Mouse (Mus musculus): ENCODE data around the gene Olfr692. TPM values are rescaled to one million over a fixed set of nuclear protein-coding genes. Genes with fewer than 3 reads are reported as not detected.

Gene Olfr692
- not detected for polyA plus RNA-seq (2017; shearing (Covaris generic))

DNA sequence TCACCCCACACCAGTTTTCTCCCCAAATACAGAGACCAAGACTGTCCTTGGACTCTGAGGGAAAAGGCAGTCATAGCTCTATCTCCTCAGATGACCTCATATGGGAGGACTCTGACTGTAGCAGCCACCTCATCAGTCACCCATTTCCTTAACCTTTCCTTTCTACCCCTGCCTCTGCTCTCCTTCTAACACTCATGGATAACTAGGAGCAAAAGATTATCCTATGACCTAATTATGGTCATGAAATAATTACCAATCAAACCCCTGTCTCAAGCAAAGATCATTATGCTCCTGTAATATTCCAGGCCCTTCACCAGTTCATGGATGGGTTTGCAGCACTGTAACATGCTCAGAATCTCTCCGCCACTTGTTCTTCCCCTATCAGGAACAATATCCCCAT is at the start of gene Olfr692:
Olfr692 (plus strand) TSS at position 301 of the 400 bp plus-strand sequence.

DNA sequence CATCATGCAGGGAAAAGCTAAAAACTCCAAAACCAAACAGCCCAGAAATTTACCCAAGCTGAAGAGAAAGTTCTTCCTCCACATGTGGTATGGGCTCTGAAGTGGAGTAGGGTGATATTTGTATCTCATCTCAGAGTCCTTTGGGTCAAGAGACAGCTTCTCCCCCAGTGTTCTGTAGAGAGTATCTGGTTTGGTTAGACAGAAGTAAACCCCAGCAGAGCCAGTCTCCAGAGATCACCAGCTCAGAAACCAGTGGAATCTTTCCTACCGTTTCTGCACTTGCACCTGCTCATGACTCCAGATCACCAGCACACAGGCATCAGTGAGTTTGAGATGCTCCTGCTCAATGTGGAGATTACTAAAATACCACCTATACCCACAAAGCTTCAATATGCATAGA is 34.0 kb upstream of the Olfr692 start, which contains the start of gene Olfr690:
Olfr690 (minus strand) TSS at position 101 of the 400 bp plus-strand sequence.

DNA sequence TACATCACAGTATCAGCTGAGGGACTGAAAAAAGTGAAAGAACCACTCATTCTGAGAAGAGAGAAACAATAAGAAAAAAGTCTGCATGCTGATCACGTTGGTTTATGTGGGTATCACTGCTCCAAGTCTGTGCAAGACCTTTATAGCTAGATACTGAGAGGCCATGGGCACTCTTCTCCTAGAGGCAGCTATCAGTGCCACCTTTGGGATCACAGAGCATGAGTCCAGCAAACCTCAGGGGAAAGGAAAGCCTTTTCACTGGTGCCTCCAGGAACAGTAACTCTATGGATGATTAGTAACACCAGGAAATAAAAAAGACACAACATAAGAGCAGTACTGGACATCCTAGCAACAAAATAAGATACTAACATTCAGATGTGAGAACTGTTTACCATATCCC is 25.9 kb upstream of the Olfr692 start, which contains the start of gene Olfr691:
Olfr691 (minus strand) TSS at position 101 of the 400 bp plus-strand sequence.

DNA sequence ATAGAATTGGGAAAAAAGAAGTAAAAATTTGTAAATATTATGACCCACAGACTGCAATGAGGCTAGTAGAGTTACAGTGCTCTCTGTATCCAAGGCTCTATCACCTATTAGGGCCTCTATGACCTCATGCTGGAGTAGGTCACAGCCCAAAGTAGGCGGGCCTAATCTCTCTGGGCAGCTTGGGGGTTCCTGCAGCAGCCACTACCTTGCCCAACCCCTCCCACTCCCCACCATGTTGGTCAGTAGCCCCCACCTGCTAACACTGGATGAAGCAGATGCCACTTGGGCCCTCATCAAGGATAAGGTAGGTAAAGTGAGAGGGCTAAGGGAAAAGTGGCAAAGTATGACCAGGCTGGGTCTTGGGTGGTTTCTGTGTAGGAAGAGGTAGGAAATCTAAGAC is 6.8 kb downstream of the Olfr692 start, which contains the start of gene Gm5901:
Gm5901 (plus strand) TSS at position 173 of the 400 bp plus-strand sequence.

DNA sequence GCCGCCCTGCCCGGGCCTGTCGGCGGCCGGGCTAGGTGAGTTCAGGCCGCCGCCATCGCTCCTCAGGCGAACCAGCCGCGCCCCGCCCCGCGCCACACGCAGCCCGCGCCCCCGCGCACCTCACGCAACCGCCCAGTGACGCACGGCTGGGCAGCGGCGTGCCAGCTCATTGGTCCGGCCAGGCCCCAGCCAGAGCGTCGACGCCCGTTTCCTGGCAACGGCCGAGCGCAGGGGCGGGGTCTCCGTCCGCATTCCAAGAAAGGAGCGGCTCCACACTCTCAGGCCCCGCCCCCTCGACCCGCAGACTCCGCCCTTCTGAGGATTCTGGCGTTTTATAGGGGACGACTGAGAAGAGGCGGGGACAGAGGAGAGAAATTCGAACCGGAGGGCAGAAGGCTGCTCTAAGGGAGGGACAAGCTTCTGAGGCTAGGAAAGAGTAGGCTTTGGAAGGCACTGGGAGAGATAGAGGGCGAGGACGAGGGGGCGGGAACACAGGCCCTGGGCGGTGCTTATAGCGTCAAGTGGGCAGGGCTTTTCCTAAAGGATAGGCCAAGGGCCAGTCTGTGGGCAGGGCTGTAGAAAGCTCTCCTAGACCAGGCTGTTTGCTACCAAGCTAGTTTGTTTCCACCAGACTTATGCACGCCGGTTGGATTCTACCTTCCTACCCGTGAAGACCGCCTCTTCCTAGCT is 32.0 kb downstream of the Olfr692 start, which contains the start of gene Fam160a2:
Fam160a2 (minus strand) TSS at position 120 of the 690 bp plus-strand sequence.

DNA sequence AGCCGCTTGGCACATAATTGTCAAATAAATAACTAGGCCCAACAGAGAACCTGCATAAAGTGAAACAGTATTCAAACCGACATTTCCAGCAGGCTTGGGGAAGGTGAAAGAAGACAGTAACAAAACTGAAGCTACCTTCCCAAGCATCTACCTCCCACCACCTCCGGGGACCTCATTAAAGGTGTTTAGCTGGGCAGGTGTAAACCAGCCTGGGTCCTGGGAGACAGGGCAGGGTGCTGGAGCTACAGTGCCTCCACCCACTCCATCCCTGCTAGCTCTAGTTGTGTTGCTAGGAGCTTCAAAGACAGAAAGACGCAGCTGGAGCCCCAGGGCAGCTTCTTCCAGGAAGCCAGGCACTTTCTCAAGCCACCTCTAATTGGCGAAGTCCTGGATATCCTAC is 36.2 kb downstream of the Olfr692 start, which contains the start of gene Cnga4:
Cnga4 (plus strand) TSS at position 301 of the 400 bp plus-strand sequence.

Other genes starting within 250 kb of the Olfr692 start
- not detected for gene Olfr683, start 221.2 kb upstream of the Olfr692 start, polyA plus RNA-seq (2017; shearing (Covaris generic))
- not detected for gene Olfr684, start 204.6 kb upstream of the Olfr692 start, polyA plus RNA-seq (2017; shearing (Covaris generic))
- under 1 TPM in 1 of 2 experiments, not detected in 1; 0.05 TPM for gene Olfr685, start 182.2 kb upstream of the Olfr692 start, polyA plus RNA-seq (2017; shearing (Covaris generic))
- not detected for gene Olfr686, start 160.7 kb upstream of the Olfr692 start, polyA plus RNA-seq (2017; shearing (Covaris generic))
- gene Olfr688, start 80.1 kb upstream of the Olfr692 start, polyA plus RNA-seq (2017; shearing (Covaris generic)), result not detected
- gene Olfr689, start 57.1 kb upstream of the Olfr692 start, polyA plus RNA-seq (2017; shearing (Covaris generic)), result under 1 TPM; 0.04 to 0.47 TPM
- gene Olfr690, start 34.1 kb upstream of the Olfr692 start, polyA plus RNA-seq (2017; shearing (Covaris generic)), result not detected
- gene Olfr691, start 26.0 kb upstream of the Olfr692 start, polyA plus RNA-seq (2017; shearing (Covaris generic)), result 1 to 10 TPM in 1 of 2 experiments, under 1 TPM in 1; 0.08 to 2.0 TPM
- gene Gm5901, start 6.8 kb downstream of the Olfr692 start, polyA plus RNA-seq (2017; shearing (Covaris generic)), result not detected
- gene Fam160a2, start 31.8 kb downstream of the Olfr692 start, polyA plus RNA-seq (2017; shearing (Covaris generic)), result 10 to 100 TPM; 36.7 to 58.5 TPM
- not detected for gene Cnga4, start 36.3 kb downstream of the Olfr692 start, polyA plus RNA-seq (2017; shearing (Covaris generic))
- under 1 TPM in 1 of 2 experiments, not detected in 1; 0.21 TPM for gene Cckbr, start 57.5 kb downstream of the Olfr692 start, polyA plus RNA-seq (2017; shearing (Covaris generic))
- not detected for gene Cavin3, start 114.1 kb downstream of the Olfr692 start, polyA plus RNA-seq (2017; shearing (Covaris generic))
- 10 to 100 TPM; 34.0 to 40.5 TPM for gene Smpd1, start 186.1 kb downstream of the Olfr692 start, polyA plus RNA-seq (2017; shearing (Covaris generic))
- gene Apbb1, start 213.4 kb downstream of the Olfr692 start, polyA plus RNA-seq (2017; shearing (Covaris generic)), result 10 to 100 TPM in 1 of 2 experiments, 1 to 10 TPM in 1; 6.6 to 10.5 TPM
- gene Hpx, start 231.9 kb downstream of the Olfr692 start, polyA plus RNA-seq (2017; shearing (Covaris generic)), result under 1 TPM in 1 of 2 experiments, not detected in 1; 0.18 TPM

Data from inflammation-experienced regulatory T-cells (primary cell).